Mouse (Mus musculus) liver, embryonic 13.5 days (tissue): Measurements from ENCODE around the gene Rufy4. TPM values are rescaled to one million over a fixed set of nuclear protein-coding genes. Genes with fewer than 3 reads are reported as not detected.
A peak's percentile ranks its signal among the peaks of the same experiment; 100 is the strongest.

ENCODE experiments used
- ATAC-seq: fragments of 200-750 bp; cut with Nextera tagmentation; 2 replicates; pipeline ENCODE4 v1.8.0; 2017; ENCODE audit warnings: low read depth, mild to moderate bottlenecking, moderate number of reproducible peaks, moderate library complexity
- DNase-seq: peaks from one replicate; pipeline ENCODE4 v3.0.0; 2022
- H3K27ac ChIP-seq: fragments of 300-500 bp; sonication (generic); 2 replicates; pipeline ENCODE4 v1.5.1; 2015; ENCODE audit warnings: moderate library complexity, mild to moderate bottlenecking, inconsistent platforms
- H3K27me3 ChIP-seq: fragments of 300-500 bp; sonication (generic); 2 replicates; pipeline ENCODE4 v1.6.1; 2015; ENCODE audit warnings: mild to moderate bottlenecking, inconsistent platforms
- H3K36me3 ChIP-seq: fragments of 300-500 bp; sonication (generic); 2 replicates; pipeline ENCODE4 v1.6.1; 2015; ENCODE audit warnings: mild to moderate bottlenecking, inconsistent platforms
- H3K4me1 ChIP-seq: fragments of 300-500 bp; sonication (generic); replicated peaks from 2 replicates; pipeline ENCODE4 v1.6.1; 2015; ENCODE audit warnings: inconsistent platforms
- H3K4me2 ChIP-seq: fragments of 300-500 bp; sonication (generic); 2 replicates; pipeline ENCODE4 v1.6.1; 2015; ENCODE audit warnings: inconsistent platforms, mild to moderate bottlenecking, moderate library complexity
- H3K4me3 ChIP-seq: fragments of 300-500 bp; sonication (generic); replicated peaks from 2 replicates; pipeline ENCODE4 v1.5.1; 2015; ENCODE audit warnings: mild to moderate bottlenecking, inconsistent platforms
- H3K9ac ChIP-seq: fragments of 300-500 bp; sonication (generic); 2 replicates; pipeline ENCODE4 v1.6.1; 2015; ENCODE audit warnings: mild to moderate bottlenecking, inconsistent platforms
- H3K9me3 ChIP-seq: fragments of 300-500 bp; sonication (generic); replicated peaks from 2 replicates; pipeline ENCODE4 v1.6.1; 2016; ENCODE audit warnings: inconsistent platforms
- WGBS: fragments of 180-500 bp; shearing (Covaris S2); methylation state at CpG from one replicate; pipeline ENCODE4 v1.1.7; 2015; ENCODE audit not compliant: insufficient replicate concordance; 5-methylcytosine and 5-hydroxymethylcytosine counted together
- polyA plus RNA-seq: library from polyadenylated mRNA; unstranded; fragments of >200 nt; fragmentation: Nextera tagmentation; extraction: Ambion mirVana; gene quantifications from 2 replicates; pipeline ENCODE4 v1.2.1, GENCODE M21; 2015

The Rufy4 gene
- polyA plus RNA-seq, 1 experiment from 2014 or later: 0.10 TPM

DNA sequence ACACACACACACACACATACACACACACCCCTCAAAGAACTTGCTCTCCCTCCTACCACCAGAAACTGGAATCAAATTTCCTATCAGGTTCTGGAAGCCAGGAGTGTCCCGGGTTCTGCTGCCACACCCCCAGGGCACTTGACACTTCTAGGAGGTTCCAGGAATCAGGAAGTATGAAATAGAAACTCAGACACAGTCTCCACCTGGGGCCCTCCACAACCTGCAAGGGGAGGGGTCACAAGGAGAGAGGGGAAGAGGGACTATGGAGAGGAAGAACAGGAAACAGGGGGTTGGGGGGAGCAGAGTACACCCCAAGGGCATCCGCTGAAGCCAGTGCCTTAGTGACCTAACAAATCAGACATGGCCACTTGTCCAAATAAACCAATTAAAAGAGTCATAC lies 56.1 kb downstream of the Rufy4 start:
- Histone ChIP-seq H3K9me3 (no peaks in the 10 kb centered on the region), H3K4me3 (no peak overlapping the region), H3K4me2 (no peak overlapping the region), H3K36me3 (no peaks in the 10 kb centered on the region), H3K27me3 (no peaks in the 10 kb centered on the region), H3K4me1 (peaks cover 3% of the 10 kb centered on the region; the same call in 1 of the 2 replicates), H3K9ac (no peak overlapping the region), H3K27ac (no peak overlapping the region)
- 51% methylated on average over 2 of the region's 2 CpGs for WGBS
- no peak for DNase-seq
- no peak for ATAC-seq

DNA sequence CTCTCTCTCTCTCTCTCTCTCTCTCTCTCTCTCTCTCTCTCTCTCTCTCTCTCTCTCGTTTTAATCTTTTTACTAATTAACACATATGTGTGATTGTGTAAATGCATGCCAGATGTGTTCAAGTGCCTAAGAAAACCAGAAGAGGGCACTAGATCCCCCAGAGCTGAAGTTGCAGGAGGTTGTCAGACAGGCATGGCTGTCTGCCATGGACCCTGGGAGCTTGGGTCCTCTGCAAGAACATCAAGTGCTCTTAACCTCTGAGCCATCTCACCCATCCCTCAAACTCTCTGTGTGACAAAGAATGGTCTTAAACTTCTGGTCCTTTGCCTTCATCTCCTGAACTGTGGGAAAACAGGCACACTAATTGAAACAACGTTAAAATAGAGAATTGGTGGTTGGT lies 57.7 kb downstream of the Rufy4 start:
- ATAC-seq (no peak), DNase-seq (no peak)
- Histone ChIP-seq H3K4me1 (peaks cover 3% of the 10 kb centered on the region; the same call in 1 of the 2 replicates), H3K9me3 (no peaks in the 10 kb centered on the region), H3K36me3 (no peaks in the 10 kb centered on the region), H3K27me3 (no peaks in the 10 kb centered on the region), H3K4me3 (no peak overlapping the region), H3K9ac (no peak overlapping the region), H3K27ac (no peak overlapping the region), H3K4me2 (no peak overlapping the region)
- 38% methylated on average over 2 of the region's 2 CpGs for WGBS

DNA sequence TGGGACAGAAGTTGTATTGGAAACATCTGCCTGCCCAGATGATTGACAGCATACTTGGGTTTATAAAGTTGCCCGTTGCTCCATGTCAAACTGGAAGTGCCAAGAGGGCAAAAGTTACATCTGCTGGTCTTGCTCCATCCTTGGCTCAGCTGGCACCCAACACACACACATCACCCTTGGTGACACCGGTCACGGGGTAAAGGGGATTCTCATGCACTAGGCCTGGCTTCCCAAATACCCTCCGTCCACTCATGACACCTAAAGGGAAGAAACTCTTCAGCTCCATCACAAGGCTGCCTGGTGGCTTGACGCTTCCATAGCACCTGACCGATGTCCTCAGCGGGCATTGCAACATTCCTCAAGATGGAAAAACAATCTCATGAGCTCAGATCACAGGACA lies 65.1 kb downstream of the Rufy4 start:
- DNase-seq (no peak), ATAC-seq (no peak)
- WGBS: 79% methylated on average over 7 of the region's 7 CpGs
- H3K9ac ChIP-seq: no peak overlapping the region
- H3K27ac ChIP-seq: no peak overlapping the region
- H3K4me2 ChIP-seq: no peak overlapping the region
- no peaks in the 10 kb centered on the region for H3K9me3 ChIP-seq
- H3K4me3 ChIP-seq: no peak overlapping the region
- H3K36me3 ChIP-seq: no peaks in the 10 kb centered on the region
- 0 out of 2 replicates have a peak, but pooled peaks cover 10% of the 10 kb centered on the region for H3K4me1 ChIP-seq
- H3K27me3 ChIP-seq: no peaks in the 10 kb centered on the region

DNA sequence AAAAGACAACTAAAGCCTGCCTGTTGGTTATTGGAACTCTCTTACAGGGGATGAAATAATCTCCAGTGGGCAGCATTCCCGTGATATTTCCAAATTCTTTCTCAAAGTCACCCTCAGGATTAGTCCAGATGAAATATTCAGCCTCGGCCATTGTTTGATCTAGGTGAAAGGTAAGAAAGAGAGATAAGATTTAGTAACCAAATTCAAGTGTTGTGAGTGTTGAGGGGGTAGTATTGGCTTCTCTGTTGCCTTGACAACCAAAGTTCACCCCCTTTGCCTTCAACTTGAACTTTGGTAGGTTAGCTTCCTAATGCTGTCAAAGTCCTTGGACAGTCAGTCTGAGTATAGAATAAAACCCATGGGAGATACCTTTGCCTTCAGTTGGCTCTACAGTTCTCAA lies 67.4 kb downstream of the Rufy4 start:
- Histone ChIP-seq H3K9me3 (no peaks in the 10 kb centered on the region), H3K9ac (no peak overlapping the region), H3K4me3 (no peak overlapping the region), H3K27me3 (no peaks in the 10 kb centered on the region), H3K4me2 (no peak overlapping the region), H3K36me3 (no peaks in the 10 kb centered on the region), H3K27ac (no peak overlapping the region), H3K4me1 (0 out of 2 replicates have a peak, but pooled peaks cover 10% of the 10 kb centered on the region)
- whole genome bisulfite sequencing: 47% methylated on average over 2 of the region's 2 CpGs
- ATAC-seq (no peak), DNase-seq (no peak)

DNA sequence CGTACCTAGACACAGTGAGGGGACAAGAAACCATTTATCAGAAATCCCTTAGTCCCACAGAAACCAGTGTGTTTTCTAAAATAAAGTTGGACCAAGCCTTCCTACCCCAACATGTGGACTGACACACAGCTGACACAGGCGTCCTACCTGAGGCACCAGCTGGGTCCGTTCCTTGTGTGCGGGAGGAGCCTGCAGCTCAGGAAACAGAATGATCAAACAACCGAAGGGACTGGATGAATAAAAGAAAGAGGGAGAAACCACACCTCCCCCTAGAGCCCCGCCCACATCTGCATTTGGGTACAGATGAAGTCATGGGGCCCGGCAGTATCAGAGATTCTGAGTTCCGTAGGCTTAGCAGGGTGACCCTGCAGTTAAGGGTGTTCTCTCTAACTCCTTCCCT lies 69.1 kb downstream of the Rufy4 start, which contains the start of gene Cxcr1:
Gene Cxcr1 (minus strand): TSS at position 187 of the 400 bp plus-strand sequence.
- Histone ChIP-seq H3K4me1 (peaks cover 14% of the 10 kb centered on the region; the same call in 1 of the 2 replicates), H3K27ac (no peak within 1 kb of the TSS), H3K4me2 (no peak within 1 kb of the TSS), H3K27me3 (no peaks in the 10 kb centered on the region), H3K9me3 (no peaks in the 10 kb centered on the region), H3K4me3 (no peak within 1 kb of the TSS), H3K9ac (no peak within 1 kb of the TSS), H3K36me3 (no peaks in the 10 kb centered on the region)
- ATAC-seq: no peak
- WGBS: 57% methylated on average over 8 of the region's 8 CpGs
- no peak for DNase-seq

GRCm38 (mm10) chr1:74195961-74196360 lies 70.6 kb downstream of the Rufy4 start:
- 27% methylated on average over 7 of the region's 7 CpGs for WGBS
- no peak overlapping the region for H3K9ac ChIP-seq
- no peaks in the 10 kb centered on the region for H3K27me3 ChIP-seq
- H3K36me3 ChIP-seq: no peaks in the 10 kb centered on the region
- no peak overlapping the region for H3K4me3 ChIP-seq
- H3K4me1 ChIP-seq: peaks cover 23% of the 10 kb centered on the region
- no peak for ATAC-seq
- no peak overlapping the region for H3K4me2 ChIP-seq
- H3K27ac ChIP-seq: no peak overlapping the region
- peak; percentile 12 for DNase-seq
- no peaks in the 10 kb centered on the region for H3K9me3 ChIP-seq

DNA sequence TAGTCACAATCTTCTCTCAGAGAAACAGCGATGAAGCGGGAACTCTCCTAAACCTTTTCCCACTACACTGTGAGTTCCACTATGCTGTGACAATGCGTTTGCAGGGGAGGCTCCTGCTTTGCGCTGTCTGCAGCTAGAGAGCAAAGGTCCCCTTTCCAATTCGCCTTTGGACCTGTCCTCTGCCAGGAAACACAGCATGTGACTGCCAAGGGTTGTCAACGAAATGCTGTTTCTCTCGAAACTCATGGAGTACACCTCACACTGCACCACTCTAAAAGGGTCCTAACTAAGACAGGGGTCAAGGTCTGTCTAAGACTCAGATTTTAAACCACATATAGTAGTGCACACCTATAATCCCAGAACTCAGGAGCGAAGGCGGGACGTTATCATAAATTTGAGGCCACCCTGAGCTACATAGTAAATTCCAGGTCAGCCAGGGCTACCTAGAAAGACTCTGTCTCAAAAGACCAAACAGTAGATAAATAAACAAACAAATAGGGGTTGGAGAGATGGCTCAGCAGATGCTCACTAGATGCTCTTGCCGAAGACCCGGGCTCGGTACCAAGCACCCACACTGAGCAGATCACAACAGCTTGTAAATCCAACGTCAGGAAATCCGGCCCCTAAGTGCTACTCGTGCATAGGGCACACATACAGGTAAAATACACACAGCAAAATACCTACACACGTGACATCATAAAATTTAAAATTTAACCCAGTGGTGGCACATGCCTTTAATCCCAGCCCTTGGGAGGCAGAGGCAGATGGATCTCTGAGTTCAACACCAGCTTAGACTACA lies 71.5 kb downstream of the Rufy4 start:
- no peaks in the 10 kb centered on the region for H3K9me3 ChIP-seq
- no peaks in the 10 kb centered on the region for H3K36me3 ChIP-seq
- ATAC-seq (peak; percentile 66), DNase-seq (no peak)
- no peak overlapping the region for H3K9ac ChIP-seq
- no peak overlapping the region for H3K4me3 ChIP-seq
- peak overlapping the region; percentile 49; the same call in 1 of the 2 replicates for H3K27ac ChIP-seq
- WGBS: 64% methylated on average over 17 of the region's 17 CpGs
- no peak overlapping the region for H3K4me2 ChIP-seq
- H3K4me1 ChIP-seq: peaks cover 25% of the 10 kb centered on the region
- H3K27me3 ChIP-seq: no peaks in the 10 kb centered on the region

Other genes starting within 250 kb of the Rufy4 start
- 11.3 and 11.7 TPM in 2 replicates for gene Tns1, start 1.1 kb upstream of the Rufy4 start, polyA plus RNA-seq
- gene Cxcr2, start 28.4 kb downstream of the Rufy4 start, polyA plus RNA-seq: 0.53 and 0.89 TPM in 2 replicates
- gene Cxcr1, start 69.1 kb downstream of the Rufy4 start, polyA plus RNA-seq: not detected in 2 replicates
- 226 and 264 TPM in 2 replicates for gene Arpc2, start 110.5 kb downstream of the Rufy4 start, polyA plus RNA-seq
- gene Gpbar1, start 153.0 kb downstream of the Rufy4 start, polyA plus RNA-seq: 0.64 and 0.75 TPM in 2 replicates
- gene Aamp, start 159.2 kb downstream of the Rufy4 start, polyA plus RNA-seq: 104 and 107 TPM in 2 replicates
- 36.5 and 39.8 TPM in 2 replicates for gene Pnkd, start 159.4 kb downstream of the Rufy4 start, polyA plus RNA-seq
- 15.9 and 18.0 TPM in 2 replicates for gene Tmbim1, start 180.1 kb downstream of the Rufy4 start, polyA plus RNA-seq
- gene Catip, start 236.6 kb downstream of the Rufy4 start, polyA plus RNA-seq: 0.08 and 0.13 TPM in 2 replicates
- 9.6 and 10.0 TPM in 2 replicates for gene Slc11a1, start 249.7 kb downstream of the Rufy4 start, polyA plus RNA-seq